Mouse (Mus musculus) urinary bladder, postnatal 10 days (tissue): ENCODE data around the gene Mprip.
A peak's percentile ranks its signal among the peaks of the same experiment; 100 is the strongest.
"Not testable (repeated sequence)": the region's sequence is repeated elsewhere in the genome, so short reads cannot be mapped to it uniquely, and the experiment has no call there.

ENCODE experiments used
- DNase-seq: peaks from one replicate; pipeline ENCODE4 v3.0.0; 2022; ENCODE audit warnings: low spot score

The Mprip gene

GRCm38 (mm10) chr11:59653547-59653946 is 7.6 kb upstream of the Mprip start:
- no peak for DNase-seq

GRCm38 (mm10) chr11:59655337-59655736 is 5.8 kb upstream of the Mprip start:
- DNase-seq = no peak

GRCm38 (mm10) chr11:59656016-59656415 is 5.1 kb upstream of the Mprip start:
- DNase-seq = no peak

GRCm38 (mm10) chr11:59661601-59662248 is 620 bp downstream of the Mprip start:
- DNase-seq = no peak

GRCm38 (mm10) chr11:59662249-59662788 is 1.2 kb downstream of the Mprip start:
- peak; percentile 88 for DNase-seq

- DNase-seq = no peak
Observed at GRCm38 (mm10) chr11:59662877-59663775, 2.0 kb downstream of the Mprip start.

GRCm38 (mm10) chr11:59663776-59664320 is 2.7 kb downstream of the Mprip start:
- DNase-seq = no peak

GRCm38 (mm10) chr11:59664818-59665217 is 3.7 kb downstream of the Mprip start:
- no peak for DNase-seq

- no peak for DNase-seq
Observed at GRCm38 (mm10) chr11:59671049-59671693, 10.1 kb downstream of the Mprip start.

- no peak for DNase-seq
Observed at GRCm38 (mm10) chr11:59674013-59674412, 12.9 kb downstream of the Mprip start.

GRCm38 (mm10) chr11:59674746-59675145 is 13.6 kb downstream of the Mprip start:
- DNase-seq = not testable (repeated sequence)

- DNase-seq = no peak
Observed at GRCm38 (mm10) chr11:59677767-59678166, 16.7 kb downstream of the Mprip start.

- DNase-seq = no peak
Observed at GRCm38 (mm10) chr11:59678693-59679092, 17.6 kb downstream of the Mprip start.

- no peak for DNase-seq
Observed at GRCm38 (mm10) chr11:59680111-59680510, 19.0 kb downstream of the Mprip start.

GRCm38 (mm10) chr11:59684956-59685355 is 23.9 kb downstream of the Mprip start:
- DNase-seq = no peak

GRCm38 (mm10) chr11:59694533-59694932 is 33.4 kb downstream of the Mprip start:
- no peak for DNase-seq

- DNase-seq = no peak
Observed at GRCm38 (mm10) chr11:59695550-59695949, 34.4 kb downstream of the Mprip start.

- no peak for DNase-seq
Observed at GRCm38 (mm10) chr11:59697572-59697971, 36.5 kb downstream of the Mprip start.

- no peak for DNase-seq
Observed at GRCm38 (mm10) chr11:59700787-59701186, 39.7 kb downstream of the Mprip start.

- no peak for DNase-seq
Observed at GRCm38 (mm10) chr11:59705113-59705512, 44.0 kb downstream of the Mprip start.

GRCm38 (mm10) chr11:59707481-59707880 is 46.4 kb downstream of the Mprip start:
- DNase-seq = no peak

GRCm38 (mm10) chr11:59707931-59708611 is 47.0 kb downstream of the Mprip start:
- DNase-seq = no peak
